Mouse (Mus musculus): ENCODE measurements around the gene Myh4.

Gene Myh4

GRCm38 (mm10) chr11:67237481-67238079 lies at the start of gene Myh4:
TSS of gene Myh4 (plus strand) at chr11:67238029.
- no peak for DNase-seq

DNA sequence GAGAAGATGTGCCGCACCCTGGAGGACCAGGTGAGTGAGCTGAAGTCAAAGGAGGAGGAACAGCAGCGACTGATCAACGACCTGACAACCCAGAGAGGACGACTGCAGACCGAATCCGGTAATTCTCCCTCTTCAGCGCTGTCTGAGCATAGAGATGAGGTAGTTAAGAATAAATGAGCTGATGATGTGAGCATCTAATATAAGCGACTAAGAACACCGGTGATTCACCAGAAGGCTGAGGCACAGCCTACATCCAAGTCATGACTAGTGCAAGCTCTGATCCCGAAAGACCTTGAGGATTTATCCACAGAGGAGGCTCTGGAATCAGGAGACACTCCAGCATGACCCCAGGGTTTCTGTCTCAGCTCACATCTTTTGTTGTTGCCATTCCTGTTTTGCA lies 47.5 kb upstream of the Myh4 start:
- no peak for DNase-seq

DNA sequence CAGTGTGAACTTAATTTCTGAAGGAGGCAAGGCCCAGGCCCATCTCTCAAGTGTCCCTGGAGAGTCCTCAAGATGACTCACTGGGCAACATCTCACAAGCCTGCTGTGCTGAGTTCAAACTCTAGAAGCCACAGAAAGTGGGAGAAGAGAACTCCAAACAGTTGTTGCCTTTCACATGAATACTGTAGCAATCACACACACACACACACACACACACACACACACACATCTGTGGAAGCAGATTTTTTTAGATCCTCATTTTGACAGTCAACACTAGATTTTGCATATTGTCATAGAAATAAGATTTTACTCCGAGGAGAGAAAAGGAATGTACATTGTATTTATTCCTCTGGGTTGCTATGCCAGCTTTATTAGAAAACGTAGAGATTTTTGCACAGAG lies 47.0 kb upstream of the Myh4 start:
- DNase-seq: no peak

- no peak for DNase-seq
These were observed 46.3 kb upstream of the Myh4 start for GRCm38 (mm10) chr11:67191496-67191895.

GRCm38 (mm10) chr11:67199321-67199720 lies 38.5 kb upstream of the Myh4 start:
- no peak for DNase-seq

- DNase-seq: no peak
These were observed 38.1 kb upstream of the Myh4 start, which contains the start of gene Myh1 for GRCm38 (mm10) chr11:67199752-67200151. TSS of gene Myh1 (plus strand) at chr11:67200052.

GRCm38 (mm10) chr11:67204766-67205165 lies 33.1 kb upstream of the Myh4 start:
- DNase-seq: no peak

- no peak for DNase-seq
These were observed 16.0 kb upstream of the Myh4 start for GRCm38 (mm10) chr11:67221803-67222202.

GRCm38 (mm10) chr11:67224466-67224865 lies 13.4 kb upstream of the Myh4 start:
- DNase-seq: no peak

- DNase-seq: no peak
These were observed 9.1 kb upstream of the Myh4 start for GRCm38 (mm10) chr11:67228731-67229130.

DNA sequence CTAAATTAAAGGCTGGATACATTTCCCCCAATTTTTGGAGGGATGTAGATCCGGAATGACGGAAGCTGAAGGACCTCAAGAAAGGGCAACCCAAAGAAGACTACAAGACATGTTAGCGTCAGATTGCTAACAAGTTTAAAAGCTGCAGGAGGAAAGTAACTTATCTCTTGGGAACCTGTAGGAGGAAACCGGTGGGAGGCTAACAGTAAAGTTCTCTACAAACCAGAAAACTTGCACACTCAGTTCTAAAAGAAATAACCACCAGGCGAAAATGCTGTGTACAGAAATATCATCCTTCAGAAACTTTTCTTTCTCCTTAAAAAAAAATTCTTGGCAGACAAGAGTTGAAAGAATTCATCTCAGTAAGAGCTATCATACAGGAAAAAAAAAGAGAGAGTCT lies 8.7 kb upstream of the Myh4 start:
- DNase-seq: no peak

- DNase-seq: no peak
These were observed 7.9 kb upstream of the Myh4 start for GRCm38 (mm10) chr11:67229946-67230345.

DNA sequence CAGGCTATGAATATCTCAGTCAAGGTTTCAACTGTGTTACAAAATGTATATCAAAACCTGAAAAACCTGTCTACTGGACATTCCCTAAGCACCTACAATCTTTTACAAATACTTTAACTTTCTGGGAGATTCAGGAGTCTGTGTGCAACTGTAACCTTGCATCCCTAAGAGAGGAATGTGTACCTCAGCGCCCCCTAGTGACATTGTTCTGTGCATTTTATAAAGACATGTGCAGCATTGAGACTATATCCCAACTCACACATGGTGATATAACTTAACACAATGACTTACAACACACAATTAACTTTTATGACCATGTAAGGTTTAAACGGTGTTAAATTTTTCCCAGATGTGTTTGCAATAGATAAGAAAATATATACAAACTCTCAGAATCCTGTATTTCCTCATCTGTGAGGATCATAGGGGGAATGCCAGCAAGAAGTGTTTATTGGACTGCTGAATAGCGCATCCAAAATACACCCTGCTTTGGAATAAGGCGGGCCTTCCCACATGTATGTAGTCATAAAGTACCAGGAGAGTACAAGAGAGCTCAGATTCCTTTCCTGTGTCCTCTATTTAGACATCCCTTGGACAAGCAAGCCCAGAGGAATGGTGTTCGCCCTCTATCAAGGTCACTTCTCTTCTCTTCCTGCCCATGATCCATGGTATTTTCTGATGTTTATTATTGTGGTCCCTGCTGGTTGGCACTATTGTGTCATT lies 2.0 kb upstream of the Myh4 start:
- DNase-seq: no peak

DNA sequence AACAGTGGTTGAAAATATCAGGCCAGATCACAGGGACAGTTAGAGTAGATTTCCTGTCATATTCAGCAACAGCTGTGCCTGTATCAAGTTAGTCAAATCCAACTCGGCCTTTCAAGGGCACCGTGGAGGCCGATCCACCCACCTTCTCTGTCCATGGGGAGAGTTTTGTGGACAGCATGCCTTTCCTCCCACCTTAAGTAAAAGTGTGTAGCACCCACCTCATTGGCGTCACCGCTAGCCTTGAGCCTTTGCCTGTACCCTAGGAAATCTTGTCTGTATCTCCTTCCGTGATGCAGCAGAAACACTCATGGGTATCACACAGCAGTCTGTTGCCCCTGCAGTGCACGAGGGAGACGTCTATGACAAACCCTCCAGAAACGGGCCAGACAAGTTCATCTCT lies 1.0 kb upstream of the Myh4 start:
- no peak for DNase-seq

DNA sequence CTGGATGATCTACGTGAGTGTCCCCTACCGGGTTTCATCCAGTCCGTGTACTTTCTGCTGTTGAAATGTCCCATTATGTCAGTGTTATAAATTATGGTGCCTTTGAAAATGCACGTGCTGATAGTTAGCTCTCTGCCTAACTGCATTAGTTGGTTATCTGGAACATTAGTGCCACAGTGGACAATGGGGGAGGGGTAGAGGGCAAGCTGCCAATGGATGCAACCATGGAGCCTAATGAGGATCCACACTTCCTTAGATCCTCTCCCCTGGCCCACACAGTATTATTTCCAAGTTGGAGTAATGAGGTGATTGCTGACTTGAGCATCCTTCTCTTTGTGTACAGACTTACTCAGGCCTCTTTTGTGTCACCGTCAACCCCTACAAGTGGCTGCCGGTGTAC lies 3.2 kb downstream of the Myh4 start:
- DNase-seq: no peak

DNA sequence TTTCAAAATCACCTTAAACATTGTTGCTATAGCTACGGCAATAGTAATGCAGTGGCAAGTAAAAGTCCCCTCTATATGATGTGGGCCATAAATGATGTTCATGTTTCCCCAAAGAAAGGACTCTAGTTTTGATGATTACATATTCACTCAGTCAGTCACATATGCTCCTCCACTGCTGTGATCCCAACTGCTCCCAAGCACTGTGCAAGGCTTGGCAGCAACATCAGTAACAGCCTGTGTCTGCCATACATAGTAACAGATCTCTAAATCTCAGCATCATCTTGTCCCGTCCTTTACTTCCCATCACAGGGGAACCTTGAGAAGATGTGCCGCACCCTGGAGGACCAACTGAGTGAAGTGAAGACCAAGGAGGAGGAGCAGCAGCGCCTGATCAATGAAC lies 15.9 kb downstream of the Myh4 start:
- DNase-seq: no peak

DNA sequence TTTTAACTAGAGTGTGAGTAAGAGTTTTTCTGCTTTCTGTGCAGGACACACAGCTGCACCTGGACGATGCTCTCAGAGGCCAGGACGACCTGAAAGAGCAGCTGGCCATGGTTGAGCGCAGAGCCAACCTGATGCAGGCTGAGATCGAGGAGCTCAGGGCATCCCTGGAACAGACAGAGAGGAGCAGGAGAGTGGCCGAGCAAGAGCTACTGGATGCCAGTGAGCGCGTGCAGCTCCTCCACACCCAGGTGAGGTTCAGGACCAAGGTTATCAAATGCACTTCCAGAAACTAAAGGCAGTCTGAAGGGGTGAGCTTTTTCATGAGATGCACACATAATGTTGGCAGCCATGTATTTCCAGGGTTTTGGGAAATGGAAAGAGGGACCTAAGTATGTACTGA lies 19.2 kb downstream of the Myh4 start:
- DNase-seq: no peak

- DNase-seq: no peak
These were observed 23.1 kb downstream of the Myh4 start for GRCm38 (mm10) chr11:67260956-67261355.

GRCm38 (mm10) chr11:67276601-67277174 lies 38.9 kb downstream of the Myh4 start, which contains the start of gene Myh8:
TSS of gene Myh8 (plus strand) at chr11:67277124.
- no peak for DNase-seq

- no peak for DNase-seq
These were observed 55.6 kb downstream of the Myh4 start for GRCm38 (mm10) chr11:67293440-67293839.
